Mouse (Mus musculus) right cerebral cortex, postnatal 25 days (tissue): ENCODE results near the gene Sowahc.

Source experiments
- DNase-seq: peaks from one replicate; pipeline ENCODE4 v3.0.0; 2022

Gene Sowahc

GRCm38 (mm10) chr10:59221473-59222270 lies at the start of gene Sowahc, which contains the start of gene Sept10:
Gene Sowahc (plus strand): TSS chr10:59221953.
Gene Sept10 (minus strand): TSS chr10:59221847.
- DNase-seq, result peak; percentile 97

GRCm38 (mm10) chr10:59172539-59172938 lies 49.2 kb upstream of the Sowahc start:
- no peak for DNase-seq

- no peak for DNase-seq
These were observed 42.1 kb upstream of the Sowahc start for GRCm38 (mm10) chr10:59179620-59180019.

- DNase-seq, result no peak
These were observed 39.4 kb upstream of the Sowahc start for GRCm38 (mm10) chr10:59182306-59182705.

GRCm38 (mm10) chr10:59194891-59195290 lies 26.9 kb upstream of the Sowahc start:
- no peak for DNase-seq

GRCm38 (mm10) chr10:59196763-59197162 lies 25.0 kb upstream of the Sowahc start:
- DNase-seq, result no peak

GRCm38 (mm10) chr10:59200011-59200410 lies 21.7 kb upstream of the Sowahc start:
- no peak for DNase-seq

GRCm38 (mm10) chr10:59220824-59221472 lies 805 bp upstream of the Sowahc start:
- no peak for DNase-seq

GRCm38 (mm10) chr10:59222271-59223101 lies 733 bp downstream of the Sowahc start:
- DNase-seq, result peak; percentile 21

- DNase-seq, result no peak
These were observed 1.5 kb downstream of the Sowahc start for GRCm38 (mm10) chr10:59223301-59223700.

GRCm38 (mm10) chr10:59223890-59224289 lies 2.1 kb downstream of the Sowahc start:
- DNase-seq, result no peak

GRCm38 (mm10) chr10:59225137-59225536 lies 3.4 kb downstream of the Sowahc start:
- no peak for DNase-seq

- no peak for DNase-seq
These were observed 7.6 kb downstream of the Sowahc start for GRCm38 (mm10) chr10:59229205-59229820.

- DNase-seq, result no peak
These were observed 13.5 kb downstream of the Sowahc start for GRCm38 (mm10) chr10:59235227-59235626.

- no peak for DNase-seq
These were observed 14.1 kb downstream of the Sowahc start for GRCm38 (mm10) chr10:59235847-59236246.

- DNase-seq, result no peak
These were observed 14.7 kb downstream of the Sowahc start for GRCm38 (mm10) chr10:59236486-59236885.

- DNase-seq, result no peak
These were observed 16.0 kb downstream of the Sowahc start for GRCm38 (mm10) chr10:59237757-59238156.

GRCm38 (mm10) chr10:59241141-59241541 lies 19.4 kb downstream of the Sowahc start:
- no peak for DNase-seq

- no peak for DNase-seq
These were observed 27.8 kb downstream of the Sowahc start for GRCm38 (mm10) chr10:59249531-59249930.

- DNase-seq, result no peak
These were observed 28.9 kb downstream of the Sowahc start for GRCm38 (mm10) chr10:59250679-59251078.

- no peak for DNase-seq
These were observed 30.2 kb downstream of the Sowahc start for GRCm38 (mm10) chr10:59251980-59252379.

GRCm38 (mm10) chr10:59252396-59252795 lies 30.6 kb downstream of the Sowahc start:
- no peak for DNase-seq

- DNase-seq, result no peak
These were observed 31.9 kb downstream of the Sowahc start for GRCm38 (mm10) chr10:59253541-59254079.
